Mouse (Mus musculus) right cerebral cortex, postnatal 4 days (tissue): ENCODE measurements around the gene Kcnk3.

Source experiments
- DNase-seq: peaks from one replicate; pipeline ENCODE4 v3.0.0-alpha.2; 2022

The Kcnk3 gene

GRCm38 (mm10) chr5:30587681-30588300 lies at the start of gene Kcnk3:
Kcnk3 (plus strand) TSS chr5:30588170.
- peak; percentile 68 for DNase-seq

DNA sequence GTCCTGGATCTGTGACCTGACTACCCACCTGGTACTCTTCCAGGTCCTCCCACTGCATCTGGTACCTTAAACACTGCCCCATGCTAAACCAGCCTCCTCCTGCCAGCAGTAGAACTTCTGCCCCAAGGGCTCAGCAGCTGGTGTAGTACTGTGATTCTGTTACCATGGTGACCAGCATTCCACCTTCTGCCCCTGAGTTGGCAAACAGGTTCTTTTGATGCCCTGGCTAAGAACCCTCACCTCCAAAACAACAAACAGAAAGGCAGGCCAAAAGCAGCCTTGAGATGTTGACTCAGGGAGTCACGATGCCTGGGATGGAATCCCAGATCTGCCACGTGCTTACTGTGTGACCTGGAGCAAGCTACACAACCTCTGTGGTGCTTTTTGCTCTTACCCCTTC lies 42.3 kb upstream of the Kcnk3 start, which contains the start of gene Cib4:
Gene Cib4 (minus strand): TSS at position 139 of the 400 bp plus-strand sequence.
- DNase-seq = no peak

GRCm38 (mm10) chr5:30548681-30549080 lies 39.3 kb upstream of the Kcnk3 start:
- DNase-seq = no peak

DNA sequence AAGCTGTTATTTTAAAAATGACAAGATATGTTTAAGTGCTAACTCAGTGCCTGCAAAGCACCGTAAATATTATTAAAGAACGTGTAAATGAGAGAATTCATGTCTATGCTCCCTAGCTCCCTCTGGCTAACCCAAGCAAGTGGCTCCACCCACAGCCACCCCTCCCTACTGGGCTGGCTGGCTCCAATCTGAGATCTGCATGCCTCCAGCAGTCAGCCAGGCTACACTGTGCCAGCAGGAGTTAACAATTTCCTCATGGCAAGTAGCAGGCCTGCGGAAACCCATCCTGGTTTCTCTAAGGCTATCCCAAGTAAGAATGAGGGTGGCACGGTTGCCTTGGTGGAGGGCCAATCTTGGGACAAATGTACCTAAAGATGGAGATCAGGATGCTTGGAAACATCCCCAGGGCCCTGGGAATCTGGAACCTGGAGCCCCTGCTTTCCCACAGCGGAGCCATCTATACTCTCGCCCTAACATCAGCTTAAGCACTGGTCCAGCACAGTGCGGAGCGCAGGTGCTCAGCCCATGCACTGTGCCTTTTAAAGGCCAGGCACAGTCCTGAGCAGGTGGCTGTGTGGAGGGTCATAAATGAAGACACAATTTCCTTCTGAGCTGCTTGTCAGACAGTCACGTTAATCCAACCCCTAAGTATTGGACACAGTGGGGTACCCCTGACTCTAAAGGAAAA lies 37.5 kb upstream of the Kcnk3 start:
- peak; percentile 9 for DNase-seq

DNA sequence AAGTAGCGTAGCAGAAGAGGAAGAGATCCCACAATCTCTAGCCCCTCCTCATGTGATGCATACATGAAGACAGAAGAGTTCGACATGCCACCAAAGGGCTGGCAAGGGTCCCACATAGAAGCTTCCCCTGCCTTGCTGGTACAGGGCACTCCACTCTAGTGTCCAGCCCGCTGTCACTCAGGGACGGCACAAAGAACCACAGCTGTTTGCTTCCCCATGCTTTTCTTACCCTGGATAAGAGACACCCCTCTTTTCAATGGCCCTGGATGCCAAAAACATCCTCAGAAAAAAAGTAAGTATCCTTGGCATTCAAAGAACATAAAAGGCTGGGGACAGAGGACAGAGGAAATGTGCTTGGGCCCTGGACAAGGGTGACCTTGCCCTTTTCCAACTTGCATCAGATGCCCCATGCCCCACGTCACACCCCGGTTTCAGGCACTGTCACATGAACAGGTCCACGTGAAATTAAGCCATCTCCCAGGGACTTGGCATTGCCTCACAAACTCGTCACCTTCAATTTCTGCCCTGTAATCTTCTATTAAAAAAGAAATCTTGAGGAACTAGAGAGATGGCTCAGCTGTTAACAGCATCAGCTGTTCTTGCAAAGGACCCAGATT lies 36.8 kb upstream of the Kcnk3 start:
- no peak for DNase-seq

DNA sequence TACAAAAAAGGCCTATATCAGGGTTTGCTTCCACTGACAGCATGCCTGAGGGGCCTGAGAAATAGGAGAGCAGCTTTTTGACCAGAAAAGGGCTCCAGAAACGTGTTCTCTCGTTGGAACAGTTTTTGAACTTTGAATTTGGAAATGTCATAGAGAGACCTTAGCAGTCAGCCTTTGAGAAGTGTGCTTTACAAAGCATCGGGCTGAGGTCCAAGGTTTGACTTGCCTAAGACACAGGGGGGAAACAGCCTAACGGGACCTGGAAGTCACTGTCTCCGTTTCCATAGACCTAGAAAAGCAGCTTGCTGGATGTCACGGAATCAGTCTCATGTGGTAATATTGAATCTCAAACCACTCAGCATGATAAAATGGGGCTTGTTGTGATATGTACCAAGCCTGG lies 36.0 kb upstream of the Kcnk3 start:
- no peak for DNase-seq

DNA sequence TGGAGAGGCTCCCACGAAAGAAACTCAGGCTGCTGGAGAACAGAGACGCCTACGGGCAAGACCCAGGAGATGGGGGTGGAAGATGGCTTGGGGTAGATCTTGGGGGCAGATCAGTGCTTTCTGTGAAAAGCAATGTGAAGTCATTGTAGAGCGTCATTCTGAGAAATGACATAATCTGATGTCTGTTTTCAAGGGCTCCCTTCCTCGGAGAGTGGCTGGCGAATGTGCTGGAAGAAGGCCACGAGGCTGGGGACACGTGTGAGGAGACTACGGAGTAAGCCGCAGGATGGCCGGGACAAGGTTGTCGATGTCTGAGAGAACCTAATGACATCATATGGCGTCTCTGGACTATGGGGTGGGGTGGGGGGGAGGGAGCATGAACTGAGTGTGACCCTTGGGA lies 34.0 kb upstream of the Kcnk3 start:
- DNase-seq = no peak

DNA sequence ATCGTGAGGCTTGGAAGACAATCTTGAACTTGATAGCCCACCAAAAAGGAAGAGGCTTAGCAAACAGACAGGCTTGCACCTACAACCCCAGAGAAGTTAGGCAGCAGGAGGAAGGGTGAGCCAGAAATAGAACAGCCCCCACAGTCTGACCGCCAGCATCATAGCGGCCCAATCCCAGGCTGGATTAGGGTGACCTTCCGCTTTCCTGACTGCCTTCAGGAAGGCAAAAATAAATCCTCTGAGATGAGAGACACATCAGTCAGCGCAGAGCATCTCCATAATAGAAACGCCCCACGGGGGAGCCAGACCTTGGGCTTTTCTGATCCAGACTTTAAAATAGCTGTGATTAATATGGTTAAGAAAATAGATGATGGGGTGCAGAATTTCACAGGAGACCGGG lies 33.0 kb upstream of the Kcnk3 start:
- no peak for DNase-seq

DNA sequence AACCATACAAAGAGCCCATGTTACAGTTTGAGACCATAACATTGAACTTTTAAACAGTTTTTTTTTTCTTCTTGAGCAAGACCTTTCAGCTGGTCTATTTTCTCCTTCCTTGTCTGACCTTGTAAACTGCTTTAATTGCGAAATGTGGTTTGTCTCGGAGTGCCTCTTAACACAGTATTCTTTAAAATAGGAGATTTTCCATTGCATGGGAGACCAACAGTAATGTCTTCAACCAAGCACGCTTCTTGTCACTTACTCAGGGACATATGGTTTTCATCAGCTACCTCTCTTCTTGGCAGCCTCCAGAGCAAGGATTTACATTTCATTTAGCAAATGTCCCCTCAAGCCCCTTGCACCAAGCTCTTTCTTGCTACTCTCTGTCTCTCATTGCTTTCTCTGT lies 31.7 kb upstream of the Kcnk3 start:
- DNase-seq = no peak

- no peak for DNase-seq
These were observed 28.5 kb upstream of the Kcnk3 start for GRCm38 (mm10) chr5:30559421-30559820.

- DNase-seq = no peak
These were observed 27.9 kb upstream of the Kcnk3 start for GRCm38 (mm10) chr5:30559986-30560493.

- no peak for DNase-seq
These were observed 19.5 kb upstream of the Kcnk3 start for GRCm38 (mm10) chr5:30568479-30568878.

DNA sequence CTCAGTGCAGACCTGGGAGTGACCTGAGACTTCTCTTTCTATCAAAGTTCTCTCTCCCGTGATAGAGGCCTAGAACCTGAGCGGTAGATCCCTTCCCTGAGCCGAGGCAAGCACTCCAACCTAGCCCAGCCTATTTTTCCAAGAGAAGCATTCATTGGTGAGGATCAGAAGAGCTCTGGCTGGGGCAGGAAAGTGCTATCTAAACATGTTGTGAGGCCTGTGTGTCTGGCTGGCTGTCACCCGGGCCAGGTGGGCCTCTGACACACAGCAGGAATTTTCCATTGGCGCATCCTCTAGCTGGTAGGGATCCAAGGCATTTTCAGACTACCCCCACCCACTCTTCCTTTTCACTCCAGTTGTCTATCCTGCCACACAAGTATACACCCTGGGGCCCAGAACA lies 16.1 kb upstream of the Kcnk3 start:
- DNase-seq = no peak

- no peak for DNase-seq
These were observed 13.6 kb upstream of the Kcnk3 start for GRCm38 (mm10) chr5:30574367-30574766.

- DNase-seq = no peak
These were observed 11.7 kb upstream of the Kcnk3 start for GRCm38 (mm10) chr5:30576233-30576632.

GRCm38 (mm10) chr5:30577251-30577650 lies 10.7 kb upstream of the Kcnk3 start:
- no peak for DNase-seq

- peak; percentile 56 for DNase-seq
These were observed 10.2 kb upstream of the Kcnk3 start for GRCm38 (mm10) chr5:30577654-30578310.

DNA sequence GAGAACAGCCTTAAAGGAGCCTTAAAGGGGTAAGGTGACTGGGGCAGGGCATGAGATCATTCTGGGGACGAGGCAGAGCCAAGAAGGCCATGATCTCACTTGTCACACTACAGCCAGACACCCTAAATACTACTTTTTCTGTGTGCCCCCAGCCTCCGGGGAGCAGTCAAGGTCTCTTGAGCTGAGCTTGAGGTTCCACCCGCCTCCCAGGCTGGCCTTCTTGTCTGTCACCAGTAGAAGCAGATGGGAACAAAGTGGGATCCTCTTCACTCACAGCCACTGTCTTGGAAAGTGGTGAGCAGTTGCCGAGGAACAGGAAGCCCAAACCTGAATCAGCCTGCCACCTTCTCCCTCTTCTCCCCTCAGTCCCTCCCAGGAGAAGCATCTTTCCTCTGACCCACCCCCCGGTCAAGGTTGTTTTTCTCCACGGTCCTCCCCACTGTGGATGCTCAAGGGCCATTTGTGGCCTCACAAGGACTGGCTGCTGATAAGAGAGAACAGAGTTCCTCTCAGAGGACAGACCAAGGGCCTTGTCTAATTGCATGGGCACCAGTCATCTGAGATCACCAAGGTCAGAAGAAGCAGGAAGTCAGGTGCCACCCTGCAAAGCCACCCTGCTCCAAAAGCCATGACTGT lies 9.4 kb upstream of the Kcnk3 start:
- no peak for DNase-seq

DNA sequence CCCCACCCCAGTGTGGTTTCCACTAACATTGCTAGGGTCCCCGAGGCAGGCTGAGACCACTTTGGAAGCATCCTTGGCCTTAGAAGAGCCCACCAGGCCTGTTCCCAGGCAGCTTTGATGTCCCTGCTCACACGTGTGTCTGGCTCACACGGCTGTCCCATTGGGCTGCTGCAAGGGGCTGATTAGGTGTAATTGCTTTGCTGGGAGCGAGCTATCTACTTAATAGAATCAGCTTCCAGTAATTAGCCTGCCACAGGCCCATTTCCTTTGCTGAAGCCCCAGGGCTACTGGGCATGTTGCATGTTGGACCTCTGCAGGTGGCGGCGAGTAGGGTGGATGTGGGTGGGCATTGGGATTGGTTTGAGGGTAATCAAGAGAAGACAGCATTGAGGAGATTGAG lies 7.2 kb upstream of the Kcnk3 start:
- DNase-seq = no peak

DNA sequence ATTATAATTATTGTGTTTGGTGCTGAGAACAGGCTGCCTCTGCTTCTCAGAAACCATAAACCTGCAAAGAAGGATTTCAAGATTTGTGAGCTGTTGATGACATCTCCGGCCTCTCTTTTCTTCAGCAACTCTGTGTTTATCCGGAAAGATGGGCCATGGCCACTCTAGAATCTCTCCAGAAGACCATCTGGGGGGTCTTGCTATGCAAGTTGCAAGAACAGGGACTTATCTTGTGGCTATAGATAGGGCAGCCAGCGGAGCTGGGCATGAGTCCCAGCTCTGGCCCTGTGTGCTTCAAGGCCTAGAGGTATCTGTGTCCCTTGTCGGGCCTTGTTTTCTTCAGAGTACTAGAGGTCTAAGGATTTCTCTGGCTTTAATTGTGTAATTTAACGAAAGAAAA lies 6.0 kb upstream of the Kcnk3 start:
- DNase-seq = no peak

- DNase-seq = no peak
These were observed 1.4 kb upstream of the Kcnk3 start for GRCm38 (mm10) chr5:30586616-30587015.

DNA sequence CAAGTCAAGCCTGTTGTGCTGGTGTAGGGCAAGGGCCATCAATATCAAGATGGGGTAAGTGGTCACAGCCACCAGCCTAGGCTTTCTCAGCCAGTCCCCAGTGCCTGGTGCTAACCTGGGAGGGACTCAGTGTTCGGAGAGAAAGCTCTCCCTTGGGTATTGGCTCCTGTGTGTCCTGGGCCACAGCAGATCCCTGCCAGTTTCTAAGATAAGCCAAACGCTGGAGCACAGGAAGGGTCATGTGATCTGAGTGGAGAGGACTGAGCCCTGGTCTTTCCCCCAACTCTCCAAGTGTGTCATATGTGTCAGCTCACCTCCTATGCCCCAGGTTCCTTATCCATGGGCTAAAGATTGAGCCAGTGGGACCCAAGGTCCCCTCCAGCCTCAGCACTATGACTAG lies 869 bp upstream of the Kcnk3 start:
- DNase-seq = no peak
